Mouse (Mus musculus) heart, postnatal 25 days (tissue): ENCODE measurements around the gene Tmc6. TPM values are rescaled to one million over a fixed set of nuclear protein-coding genes. Genes with fewer than 3 reads are reported as not detected.

Source experiments
- DNase-seq: peaks from one replicate; pipeline ENCODE4 v3.0.0; 2022; ENCODE audit warnings: low spot score
- intact Hi-C: fragments of 180-260 bp; cut with DNase I; formaldehyde crosslinking; loops from one replicate; pipeline ENCODE4 v1.15.1; 2025
- total RNA-seq, 2 experiments: library from RNA; stranded (reverse); gene quantifications; 2 replicates each; pipeline ENCODE4 v1.2.3; 2021

Gene Tmc6
- total RNA-seq, 2 experiments from 2014 or later: 14.4 to 18.8 TPM

DNA sequence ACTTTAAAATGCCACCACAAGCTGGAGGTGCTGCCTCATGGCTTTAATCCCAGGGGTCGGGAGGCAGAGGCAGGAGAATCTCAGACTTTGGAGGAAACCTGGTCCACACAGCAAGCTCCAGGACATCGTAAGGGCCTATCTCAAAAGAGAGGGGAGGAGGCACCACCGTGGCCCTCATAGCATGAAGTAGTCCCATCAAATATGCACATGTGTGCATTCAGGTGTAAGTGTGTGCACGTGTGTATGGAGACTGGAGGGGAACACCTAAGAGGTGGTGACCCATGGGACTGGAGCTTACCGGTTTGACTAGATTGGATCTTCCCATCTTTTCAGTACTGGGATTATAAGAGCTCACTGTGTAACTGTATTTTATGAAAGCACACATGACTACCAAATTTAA, 53.8 kb downstream of the Tmc6 start:
- DNase-seq: no peak
- intact Hi-C loops: no loop called here

DNA sequence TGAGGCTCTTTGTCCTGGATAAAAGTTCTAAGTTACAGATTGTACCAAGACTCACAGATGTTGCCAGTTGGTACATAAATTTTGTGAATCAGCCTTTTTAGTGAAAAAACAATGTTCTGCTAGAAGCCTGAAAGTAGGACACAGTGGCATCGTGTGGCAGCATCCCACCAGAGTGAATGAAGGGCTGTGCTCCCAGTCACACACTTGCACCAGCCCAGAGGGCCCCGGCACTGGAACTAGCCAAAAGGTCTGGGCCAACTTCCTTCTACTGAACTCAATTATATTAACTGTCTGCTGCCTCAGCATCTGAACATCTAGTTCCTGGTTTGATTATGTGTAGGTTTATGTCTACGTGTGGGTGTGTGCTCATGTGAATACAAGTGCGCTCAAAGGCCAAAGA, 55.0 kb downstream of the Tmc6 start:
- intact Hi-C loops: no loop called here
- DNase-seq: no peak

DNA sequence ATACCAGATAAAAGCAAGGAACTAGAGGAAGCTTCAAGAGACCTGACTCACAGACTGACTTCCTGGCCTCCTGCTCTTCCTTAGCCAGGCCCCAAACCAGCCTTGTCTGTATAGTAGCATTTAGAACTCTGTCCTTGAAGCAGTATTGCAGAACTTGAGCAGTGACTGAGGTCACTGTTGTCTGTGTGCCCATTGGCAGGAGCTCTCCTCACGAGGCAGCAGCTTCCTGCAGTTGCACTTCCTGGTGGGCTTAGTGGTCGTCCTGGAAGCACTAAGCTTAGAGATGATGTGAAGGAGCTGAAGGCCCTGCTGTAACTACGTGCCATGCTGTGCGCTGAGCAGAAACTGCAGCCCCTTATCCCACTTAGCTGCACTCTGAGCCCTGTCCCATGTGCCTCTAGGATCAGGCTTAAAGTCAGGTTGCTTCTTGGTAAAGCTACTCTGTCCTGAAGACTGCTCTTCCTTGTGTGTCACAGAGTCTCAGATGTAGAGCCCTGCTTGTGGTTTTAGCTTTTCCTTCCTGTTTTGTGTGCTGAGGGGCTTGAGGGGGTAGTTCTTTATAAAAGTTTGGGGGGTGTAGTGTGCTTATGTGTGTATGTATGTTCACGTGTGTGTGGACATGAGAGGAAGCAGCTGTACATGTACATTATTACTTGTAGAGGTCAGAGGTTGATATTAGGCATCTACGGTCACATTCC, 57.2 kb downstream of the Tmc6 start:
- intact Hi-C loops: no loop called here
- DNase-seq: no peak

DNA sequence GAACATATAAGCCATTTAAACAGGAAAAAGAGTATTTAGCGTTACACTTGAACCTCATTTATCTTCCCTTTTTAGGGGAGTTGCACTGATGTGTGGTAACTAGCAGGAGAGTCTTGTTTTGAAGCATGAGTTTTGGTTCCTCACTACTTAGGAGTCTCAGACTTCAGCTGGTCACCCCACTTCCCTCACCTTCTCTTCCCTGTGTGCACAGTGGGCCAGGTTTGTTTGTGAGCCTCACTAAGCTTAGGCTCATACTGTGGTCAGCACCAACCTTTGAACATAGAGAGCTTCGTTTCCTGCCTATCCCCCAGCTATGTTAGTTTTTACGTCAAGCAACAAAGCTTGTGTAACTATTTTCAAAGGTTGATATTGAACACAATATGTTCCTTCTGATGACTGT, 63.2 kb downstream of the Tmc6 start:
- intact Hi-C loops: loop anchor here (5.0 kb wide), 1 partner anchor 38 kb away; no protein-coding TSS in a partner anchor
- DNase-seq: no peak

Other genes starting within 250 kb of the Tmc6 start
- 10 to 100 TPM; 25.7 to 33.4 TPM for gene Tnrc6c, start 127.9 kb downstream of the Tmc6 start, total RNA-seq
- gene Tmc8, start 122 bp downstream of the Tmc6 start, total RNA-seq: 1 to 10 TPM; 2.9 to 3.4 TPM
- not detected for gene 6030468B19Rik, start 15.5 kb upstream of the Tmc6 start, total RNA-seq
- 1 to 10 TPM in 1 of 2 experiments, under 1 TPM in 1; 0.36 to 1.2 TPM for gene Gm20708, start 27.5 kb upstream of the Tmc6 start, total RNA-seq
- 100 to 1,000 TPM; 109 to 113 TPM for gene Syngr2, start 27.5 kb upstream of the Tmc6 start, total RNA-seq
- gene Afmid, start 43.7 kb upstream of the Tmc6 start, total RNA-seq: 1 to 10 TPM; 4.3 to 5.6 TPM
- 1 to 10 TPM; 2.3 to 3.2 TPM for gene Tk1, start 43.9 kb upstream of the Tmc6 start, total RNA-seq
- 1 to 10 TPM in 1 of 2 experiments, under 1 TPM in 1; 0.73 to 1.3 TPM for gene Birc5, start 67.1 kb upstream of the Tmc6 start, total RNA-seq
- gene Tmem235, start 78.6 kb upstream of the Tmc6 start, total RNA-seq: not detected
- 1 to 10 TPM; 6.7 to 7.3 TPM for gene Tha1, start 91.3 kb upstream of the Tmc6 start, total RNA-seq
- 1 to 10 TPM; 5.2 to 6.3 TPM for gene Socs3, start 187.8 kb upstream of the Tmc6 start, total RNA-seq
- gene Pgs1, start 204.1 kb upstream of the Tmc6 start, total RNA-seq: 10 to 100 TPM; 18.1 to 18.2 TPM